9 mouse cellular contexts compared by ENCODE assay signal in genomic region chr17:46636831-46637523, GRCm38 (mm10). TPM values are rescaled to one million over a fixed set of nuclear protein-coding genes. Genes with fewer than 3 reads are reported as not detected.
A peak's percentile ranks its signal among the peaks of the same experiment; 100 is the strongest.
DNase-seq lines count a peak whose midpoint lies in the region; ATAC-seq lines count a peak whose summit lies in the region.
"Had no signal": no experiment of that assay in that cellular context is flagged by ENCODE, and none has a peak within 500 bp of the region (broad histone marks: within the 10 kb centered on the region; RNA-seq: fewer than 3 reads in every experiment).

No protein-coding gene starts in this region.

- H3K4me1 ChIP-seq in intestine, embryonic 16.5 days (ENCODE audit: control insufficient read depth, insufficient read depth, low read length): peaks cover 2% of the 10 kb centered on the region; the same call in 1 of the 2 replicates
- peaks cover 19% of the 10 kb centered on the region for H3K4me1 ChIP-seq in limb, embryonic 10.5 days
- H3K4me1 ChIP-seq in midbrain, embryonic 12.5 days: peaks cover 5% of the 10 kb centered on the region; the same call in 1 of the 2 replicates

- no peak overlapping the region for H3K27ac ChIP-seq in intestine, embryonic 16.5 days (ENCODE audit: low read length)
- H3K27ac ChIP-seq in limb, embryonic 10.5 days: peak overlapping the region; percentile 69
- no peak overlapping the region for H3K27ac ChIP-seq in midbrain, embryonic 12.5 days (replicated peaks)

- H3K9me3 ChIP-seq in intestine, embryonic 16.5 days (ENCODE audit: control insufficient read depth, low read length): no peaks in the 10 kb centered on the region
- no peaks in the 10 kb centered on the region for H3K9me3 ChIP-seq in limb, embryonic 10.5 days (replicated peaks)
- no peaks in the 10 kb centered on the region for H3K9me3 ChIP-seq in midbrain, embryonic 12.5 days

- H3K4me2 ChIP-seq in intestine, embryonic 16.5 days (ENCODE audit: low read depth, low read length): no peak overlapping the region
- peak overlapping the region; percentile 30; the same call in 1 of the 2 replicates for H3K4me2 ChIP-seq in midbrain, embryonic 12.5 days (replicated peaks)

- peak; percentile 49 for ATAC-seq in granulocyte monocyte progenitor cell, adult 5-6 weeks (replicated peaks; ENCODE audit: poor library complexity, severe bottlenecking)
- ATAC-seq in intestine, embryonic 16.5 days: peak; percentile 43
- no peak for ATAC-seq in midbrain, embryonic 12.5 days (ENCODE audit: low FRiP score, low read depth)

- 20% methylated on average over 15 of the region's 15 CpGs for WGBS in intestine, embryonic 16.5 days
- WGBS in limb, embryonic 10.5 days: 24% methylated on average over 15 of the region's 15 CpGs
- 31% methylated on average over 15 of the region's 15 CpGs for WGBS in midbrain, embryonic 12.5 days

- peaks cover 21% of the 10 kb centered on the region for H3K36me3 ChIP-seq in intestine, embryonic 16.5 days (ENCODE audit: control insufficient read depth, insufficient read depth, low read length)
- H3K36me3 ChIP-seq in limb, embryonic 10.5 days: peaks cover 68% of the 10 kb centered on the region
- peaks cover 61% of the 10 kb centered on the region for H3K36me3 ChIP-seq in midbrain, embryonic 12.5 days

- H3K4me3 ChIP-seq in intestine, embryonic 16.5 days (ENCODE audit: low read length): no peak overlapping the region
- peak overlapping the region; percentile 34 for H3K4me3 ChIP-seq in limb, embryonic 10.5 days
- no peak overlapping the region for H3K4me3 ChIP-seq in midbrain, embryonic 12.5 days
- H3K4me3 ChIP-seq: erythroblast, embryonic 14.5 days had no signal

- no peak overlapping the region for H3K9ac ChIP-seq in intestine, embryonic 16.5 days (ENCODE audit: low read depth, low read length)
- no peak overlapping the region; the same call in 1 of the 2 replicates for H3K9ac ChIP-seq in midbrain, embryonic 12.5 days (replicated peaks)

- DNase-seq in 3134 (ENCODE audit: extremely low read depth, insufficient read length, low spot score) (peak; percentile 42), ES-CJ7 (ENCODE audit: low read depth, low spot score) (peak; percentile 63)
- peak; percentile 85 to 87 for DNase-seq in cerebellum, postnatal 14 days
- peak; percentile 55 for DNase-seq in limb, embryonic 10.5 days (ENCODE audit: low spot score)
- DNase-seq in thymus, postnatal 14 days: peak; percentile 56

- no peaks in the 10 kb centered on the region for H3K27me3 ChIP-seq in intestine, embryonic 16.5 days (replicated peaks; ENCODE audit: control insufficient read depth, insufficient read depth, low read length)
- H3K27me3 ChIP-seq in limb, embryonic 10.5 days (ENCODE audit: low read depth, poor library complexity, severe bottlenecking): no peaks in the 10 kb centered on the region
- no peaks in the 10 kb centered on the region for H3K27me3 ChIP-seq in midbrain, embryonic 12.5 days

RNA-seq across cellular contexts. Expression of gene Ptk7, which starts 7.7 kb away (rescaled TPM):
- total RNA-seq in granulocyte monocyte progenitor cell, adult 5-6 weeks (2014; fragmentation: Nextera tagmentation): 3.6 and 4.3 TPM in 2 replicates
- total RNA-seq in granulocyte monocyte progenitor cell, adult 5-6 weeks (2017): 3.7 and 3.8 TPM in 2 replicates
- 53.2 and 54.4 TPM in 2 replicates for polyA plus RNA-seq in intestine, embryonic 16.5 days (2015; fragmentation: Nextera tagmentation; extraction: Ambion mirVana)
- 102 and 142 TPM in 2 replicates for polyA plus RNA-seq in limb, embryonic 10.5 days (2016; fragmentation: Nextera tagmentation; extraction: Ambion mirVana)
- 57.1 and 63.4 TPM in 2 replicates for polyA plus RNA-seq in midbrain, embryonic 12.5 days (2016; fragmentation: Nextera tagmentation; extraction: Ambion mirVana)

RNA-seq across cellular contexts. Expression of gene Klc4, which starts 8.8 kb away (rescaled TPM):
- total RNA-seq in granulocyte monocyte progenitor cell, adult 5-6 weeks (2014; fragmentation: Nextera tagmentation): 5.6 and 8.5 TPM in 2 replicates
- total RNA-seq in granulocyte monocyte progenitor cell, adult 5-6 weeks (2017): 7.9 and 11.5 TPM in 2 replicates
- polyA plus RNA-seq in intestine, embryonic 16.5 days (2015; fragmentation: Nextera tagmentation; extraction: Ambion mirVana): 93.7 and 104 TPM in 2 replicates
- 23.6 and 28.8 TPM in 2 replicates for polyA plus RNA-seq in limb, embryonic 10.5 days (2016; fragmentation: Nextera tagmentation; extraction: Ambion mirVana)
- polyA plus RNA-seq in midbrain, embryonic 12.5 days (2016; fragmentation: Nextera tagmentation; extraction: Ambion mirVana): 43.6 and 44.7 TPM in 2 replicates

RNA-seq across cellular contexts. Expression of gene Mrpl2, which starts 9.1 kb away (rescaled TPM):
- total RNA-seq in granulocyte monocyte progenitor cell, adult 5-6 weeks (2014; fragmentation: Nextera tagmentation): 106 and 113 TPM in 2 replicates
- total RNA-seq in granulocyte monocyte progenitor cell, adult 5-6 weeks (2017): 103 and 133 TPM in 2 replicates
- 164 and 170 TPM in 2 replicates for polyA plus RNA-seq in intestine, embryonic 16.5 days (2015; fragmentation: Nextera tagmentation; extraction: Ambion mirVana)
- polyA plus RNA-seq in limb, embryonic 10.5 days (2016; fragmentation: Nextera tagmentation; extraction: Ambion mirVana): 140 and 144 TPM in 2 replicates
- 73.9 and 88.4 TPM in 2 replicates for polyA plus RNA-seq in midbrain, embryonic 12.5 days (2016; fragmentation: Nextera tagmentation; extraction: Ambion mirVana)

RNA-seq across cellular contexts. Expression of gene Cul7, which starts 13.2 kb away (rescaled TPM):
- total RNA-seq in granulocyte monocyte progenitor cell, adult 5-6 weeks (2014; fragmentation: Nextera tagmentation): 16.8 and 21.6 TPM in 2 replicates
- total RNA-seq in granulocyte monocyte progenitor cell, adult 5-6 weeks (2017): 10.0 and 13.2 TPM in 2 replicates
- 42.4 and 43.1 TPM in 2 replicates for polyA plus RNA-seq in intestine, embryonic 16.5 days (2015; fragmentation: Nextera tagmentation; extraction: Ambion mirVana)
- 40.3 and 48.0 TPM in 2 replicates for polyA plus RNA-seq in limb, embryonic 10.5 days (2016; fragmentation: Nextera tagmentation; extraction: Ambion mirVana)
- polyA plus RNA-seq in midbrain, embryonic 12.5 days (2016; fragmentation: Nextera tagmentation; extraction: Ambion mirVana): 48.3 and 49.0 TPM in 2 replicates

RNA-seq across cellular contexts. Expression of gene Rrp36, which starts 37.2 kb away (rescaled TPM):
- total RNA-seq in granulocyte monocyte progenitor cell, adult 5-6 weeks (2014; fragmentation: Nextera tagmentation): 15.7 and 21.3 TPM in 2 replicates
- 48.2 and 66.9 TPM in 2 replicates for total RNA-seq in granulocyte monocyte progenitor cell, adult 5-6 weeks (2017)
- 64.8 and 67.4 TPM in 2 replicates for polyA plus RNA-seq in intestine, embryonic 16.5 days (2015; fragmentation: Nextera tagmentation; extraction: Ambion mirVana)
- 70.8 and 72.5 TPM in 2 replicates for polyA plus RNA-seq in limb, embryonic 10.5 days (2016; fragmentation: Nextera tagmentation; extraction: Ambion mirVana)
- 54.1 and 56.0 TPM in 2 replicates for polyA plus RNA-seq in midbrain, embryonic 12.5 days (2016; fragmentation: Nextera tagmentation; extraction: Ambion mirVana)
